In the genomic region with DNA sequence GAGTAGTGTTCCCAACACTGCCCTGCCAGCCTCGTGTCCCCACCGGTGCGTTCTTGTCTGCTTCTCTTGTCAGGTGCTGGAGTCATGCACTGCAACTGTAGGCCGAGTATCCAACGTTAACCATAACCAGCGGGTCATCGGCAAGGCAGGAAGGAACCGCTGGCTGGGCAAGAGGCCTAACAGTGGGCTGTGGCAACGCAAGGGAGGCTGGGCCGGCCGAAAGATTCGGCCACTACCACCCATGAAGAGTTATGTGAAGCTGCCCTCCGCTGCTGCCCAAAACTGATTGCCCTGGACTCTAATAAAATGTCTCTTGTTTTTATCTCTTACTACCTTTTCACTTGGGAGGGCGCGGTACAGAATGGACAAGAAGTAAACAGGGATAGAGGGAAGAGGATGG, we compare ENCODE assay signal across 8 mouse cellular contexts. TPM values are rescaled to one million over a fixed set of nuclear protein-coding genes. Genes with fewer than 3 reads are reported as not detected.
A peak's percentile ranks its signal among the peaks of the same experiment; 100 is the strongest.
DNase-seq lines count a peak whose midpoint lies in the region; ATAC-seq and TF ChIP-seq lines count a peak whose summit lies in the region.

No protein-coding gene starts in this region.

- WGBS in heart, embryonic 13.5 days: 31% methylated on average over 15 of the region's 15 CpGs

- H3K4me3 ChIP-seq in heart, embryonic 13.5 days: peak overlapping the region; percentile 80
- H3K4me3 ChIP-seq in G1E (ENCODE audit: low read depth, low read length): peak overlapping the region; percentile 84

- peak overlapping the region; percentile 80 for H3K4me2 ChIP-seq in heart, embryonic 13.5 days

- H3K36me3 ChIP-seq in heart, embryonic 13.5 days: peaks cover 46% of the 10 kb centered on the region
- H3K36me3 ChIP-seq in G1E (replicated peaks): peaks cover 67% of the 10 kb centered on the region

- peaks cover 53% of the 10 kb centered on the region for H3K4me1 ChIP-seq in heart, embryonic 13.5 days
- H3K4me1 ChIP-seq in G1E (ENCODE audit: insufficient read depth, low read depth, low read length): peaks cover 73% of the 10 kb centered on the region

- no peak for DNase-seq in heart, adult 9 months (ENCODE audit: low spot score in 2 of 2)
- no peak for DNase-seq in G1E (ENCODE audit: low spot score)
- peak; percentile 44 for DNase-seq in heart, postnatal 4 days
- DNase-seq in lung, postnatal 14 days: peak; percentile 34
- DNase-seq in layer of hippocampus, adult 8-10 months (ENCODE audit: low spot score in 2 of 2): no peak
- no peak for DNase-seq in adrenal gland, postnatal 25 days
- no peak for DNase-seq in adrenal gland, adult (ENCODE audit: inconsistent age in 2 of 2, low spot score in 1 of 2)

- H3K9me3 ChIP-seq in heart, embryonic 13.5 days: no peaks in the 10 kb centered on the region
- H3K9me3 ChIP-seq in G1E (replicated peaks): no peaks in the 10 kb centered on the region

- H3K27ac ChIP-seq in heart, embryonic 13.5 days (replicated peaks): peak overlapping the region; percentile 98

- H3K9ac ChIP-seq in heart, embryonic 13.5 days: peak overlapping the region; percentile 97

- no peak for ATAC-seq in heart, embryonic 13.5 days (ENCODE audit: extremely low read depth, insufficient number of reproducible peaks, low FRiP score, low TSS enrichment)
- ATAC-seq in G1E (ENCODE audit: extremely low read depth, insufficient number of reproducible peaks, low FRiP score, poor library complexity, severe bottlenecking): no peak

- no peaks in the 10 kb centered on the region for H3K27me3 ChIP-seq in heart, embryonic 13.5 days (replicated peaks)
- no peaks in the 10 kb centered on the region for H3K27me3 ChIP-seq in G1E (ENCODE audit: insufficient read depth, low read length)

- no peak for TF ChIP-seq CTCF in G1E (IDR thresholded peaks at IDR 0.05; ENCODE audit: low read depth, low read length)

RNA-seq across cellular contexts. Expression of a gene that starts 0.3 kb away (rescaled TPM):
- 41.1 and 41.4 TPM in 2 replicates for polyA plus RNA-seq in heart, embryonic 13.5 days (2015; fragmentation: Nextera tagmentation; extraction: Ambion mirVana)
- 44.1 and 47.4 TPM in 2 replicates for total RNA-seq in G1E (2014; fragmentation: Nextera tagmentation)
- 27.4 and 30.0 TPM in 2 replicates for total RNA-seq in G1E (2017)
- polyA plus RNA-seq in G1E (2012): 136 and 142 TPM in 2 replicates
- total RNA-seq in heart, postnatal 4 days (2021): 10 to 100 TPM; 65.5 to 66.6 TPM
- total RNA-seq in layer of hippocampus, adult 8-10 months (2022): 10 to 100 TPM; 22.6 to 26.4 (median 23.4) TPM
- 41.3 and 51.4 TPM in 2 replicates for total RNA-seq in adrenal gland, postnatal 25 days (2021)

RNA-seq across cellular contexts. Expression of a gene that starts 3.8 kb away (rescaled TPM):
- polyA plus RNA-seq in heart, embryonic 13.5 days (2015; fragmentation: Nextera tagmentation; extraction: Ambion mirVana): 98.0 and 111 TPM in 2 replicates
- total RNA-seq in G1E (2014; fragmentation: Nextera tagmentation): 44.7 and 59.4 TPM in 2 replicates
- total RNA-seq in G1E (2017): 76.3 and 107 TPM in 2 replicates
- 853 and 1,060 TPM in 2 replicates for polyA plus RNA-seq in G1E (2012)
- total RNA-seq in heart, postnatal 4 days (2021): 100 to 1,000 TPM; 107 to 109 TPM
- total RNA-seq in layer of hippocampus, adult 8-10 months (2022): 10 to 100 TPM; 43.7 to 60.5 (median 51.2) TPM
- total RNA-seq in adrenal gland, postnatal 25 days (2021): 96.4 and 119 TPM in 2 replicates

RNA-seq across cellular contexts. Expression of a gene that starts 4.0 kb away (rescaled TPM):
- 18.6 and 20.5 TPM in 2 replicates for polyA plus RNA-seq in heart, embryonic 13.5 days (2015; fragmentation: Nextera tagmentation; extraction: Ambion mirVana)
- total RNA-seq in G1E (2014; fragmentation: Nextera tagmentation): 1.3 and 2.1 TPM in 2 replicates
- total RNA-seq in G1E (2017): 8.9 and 10.2 TPM in 2 replicates
- 11.7 and 12.3 TPM in 2 replicates for polyA plus RNA-seq in G1E (2012)
- 10 to 100 TPM; 18.9 TPM for total RNA-seq in heart, postnatal 4 days (2021)
- 10 to 100 TPM; 18.9 to 21.8 (median 21.1) TPM for total RNA-seq in layer of hippocampus, adult 8-10 months (2022)
- total RNA-seq in adrenal gland, postnatal 25 days (2021): 38.4 and 49.7 TPM in 2 replicates

RNA-seq across cellular contexts. Expression of a gene that starts 20.5 kb away (rescaled TPM):
- polyA plus RNA-seq in heart, embryonic 13.5 days (2015; fragmentation: Nextera tagmentation; extraction: Ambion mirVana): 49.3 and 52.6 TPM in 2 replicates
- not detected in 2 replicates for total RNA-seq in G1E (2014; fragmentation: Nextera tagmentation)
- total RNA-seq in G1E (2017): 0.05 TPM in 1 of 2 replicates, not detected in the other
- 0.01 TPM in 1 of 2 replicates, not detected in the other for polyA plus RNA-seq in G1E (2012)
- total RNA-seq in heart, postnatal 4 days (2021): 10 to 100 TPM; 34.8 to 36.2 TPM
- 1 to 10 TPM; 8.2 to 9.2 (median 8.9) TPM for total RNA-seq in layer of hippocampus, adult 8-10 months (2022)
- total RNA-seq in adrenal gland, postnatal 25 days (2021): 8.0 and 16.8 TPM in 2 replicates

RNA-seq across cellular contexts. Expression of a gene that starts 24.3 kb away (rescaled TPM):
- polyA plus RNA-seq in heart, embryonic 13.5 days (2015; fragmentation: Nextera tagmentation; extraction: Ambion mirVana): 37.6 and 40.3 TPM in 2 replicates
- 12.2 and 13.2 TPM in 2 replicates for total RNA-seq in G1E (2014; fragmentation: Nextera tagmentation)
- 48.0 and 67.2 TPM in 2 replicates for total RNA-seq in G1E (2017)
- polyA plus RNA-seq in G1E (2012): 39.0 and 45.0 TPM in 2 replicates
- 10 to 100 TPM; 16.7 TPM for total RNA-seq in heart, postnatal 4 days (2021)
- 10 to 100 TPM; 12.1 to 20.5 (median 17.0) TPM for total RNA-seq in layer of hippocampus, adult 8-10 months (2022)
- total RNA-seq in adrenal gland, postnatal 25 days (2021): 26.8 and 33.4 TPM in 2 replicates

Comparison
In these comparisons a context has a peak if more than half of its experiments do, and no peak if none do; other contexts are left out.
1. DNase-seq: peak in heart, postnatal 4 days (single experiment) and lung, postnatal 14 days (single experiment); none in heart, adult 9 months (0 of 2), G1E (single experiment), layer of hippocampus, adult 8-10 months (0 of 2), adrenal gland, postnatal 25 days (single experiment) and adrenal gland, adult (0 of 2).